Mouse (Mus musculus): ENCODE results near the gene Prpf4.

Gene Prpf4

GRCm38 (mm10) chr4:62383752-62384151, 24.8 kb upstream of the Prpf4 start:
- in situ Hi-C loops (cut with MboI; ENCODE audit: low pct_unique_long_range_greater_than_20kb in 1 of 2, low sequenced_read_pairs in 2 of 2, unreplicated experiment in 1 of 2) = no loop called here

GRCm38 (mm10) chr4:62384159-62384558, 24.4 kb upstream of the Prpf4 start:
- in situ Hi-C loops (cut with MboI; ENCODE audit: low pct_unique_long_range_greater_than_20kb in 1 of 2, low sequenced_read_pairs in 2 of 2, unreplicated experiment in 1 of 2) = no loop called here

- in situ Hi-C loops (cut with MboI; ENCODE audit: low pct_unique_long_range_greater_than_20kb in 1 of 2, low sequenced_read_pairs in 2 of 2, unreplicated experiment in 1 of 2) = no loop called here
Observed at GRCm38 (mm10) chr4:62385439-62385838, 23.2 kb upstream of the Prpf4 start.

DNA sequence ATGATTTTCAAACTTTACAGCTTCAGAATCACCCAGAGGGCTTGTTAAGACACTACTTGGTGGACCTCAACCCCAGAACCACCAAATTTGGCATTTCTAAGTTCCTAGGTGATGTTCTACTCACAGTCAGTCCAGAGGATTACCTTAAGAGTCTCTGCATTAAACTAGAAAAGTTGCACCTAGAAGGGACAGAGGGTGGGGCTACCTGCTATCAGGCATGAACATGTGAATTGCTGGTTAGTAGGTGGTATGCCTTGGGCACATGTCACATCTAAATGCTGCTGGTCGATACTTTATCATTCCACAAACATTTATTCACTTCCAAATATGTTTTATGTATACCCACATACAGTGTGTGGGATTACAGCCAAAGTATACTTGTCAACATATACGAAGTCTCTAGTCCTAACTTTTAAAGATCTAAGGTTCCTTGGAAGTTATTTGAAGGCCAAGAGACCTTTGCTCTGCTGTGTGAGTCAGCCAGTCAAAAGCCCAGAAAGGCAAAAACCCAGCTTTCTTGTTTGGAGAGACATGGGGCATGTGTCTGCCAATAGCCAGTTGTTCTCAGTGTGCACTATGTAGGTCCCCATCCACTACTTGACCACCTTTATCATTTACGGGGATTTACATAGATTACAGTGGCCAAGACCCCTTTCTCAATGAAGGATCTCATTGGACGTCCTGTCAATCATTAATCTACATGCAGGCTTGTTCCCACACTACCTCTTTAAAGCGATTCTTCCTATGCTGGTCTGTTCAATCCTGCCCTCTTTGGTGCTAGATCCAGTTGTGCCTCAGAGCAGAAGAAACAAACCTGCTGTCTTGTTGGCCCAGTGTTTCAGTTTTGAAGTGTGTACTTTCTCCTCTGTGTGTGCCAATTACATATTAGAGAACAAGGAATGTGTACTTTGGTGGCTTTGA, 18.7 kb upstream of the Prpf4 start:
- in situ Hi-C loops (cut with MboI; ENCODE audit: low pct_unique_long_range_greater_than_20kb in 1 of 2, low sequenced_read_pairs in 2 of 2, unreplicated experiment in 1 of 2) = no loop called here

- in situ Hi-C loops (cut with MboI; ENCODE audit: low pct_unique_long_range_greater_than_20kb in 1 of 2, low sequenced_read_pairs in 2 of 2, unreplicated experiment in 1 of 2) = no loop called here
Observed at GRCm38 (mm10) chr4:62391892-62392291, 16.7 kb upstream of the Prpf4 start.

- in situ Hi-C loops (cut with MboI; ENCODE audit: low pct_unique_long_range_greater_than_20kb in 1 of 2, low sequenced_read_pairs in 2 of 2, unreplicated experiment in 1 of 2) = no loop called here
Observed at GRCm38 (mm10) chr4:62393459-62393858, 15.1 kb upstream of the Prpf4 start.

GRCm38 (mm10) chr4:62395806-62396205, 12.8 kb upstream of the Prpf4 start:
- in situ Hi-C loops (cut with MboI; ENCODE audit: low pct_unique_long_range_greater_than_20kb in 1 of 2, low sequenced_read_pairs in 2 of 2, unreplicated experiment in 1 of 2) = no loop called here

- in situ Hi-C loops (cut with MboI; ENCODE audit: low pct_unique_long_range_greater_than_20kb in 1 of 2, low sequenced_read_pairs in 2 of 2, unreplicated experiment in 1 of 2) = no loop called here
Observed at GRCm38 (mm10) chr4:62397616-62398365, 10.8 kb upstream of the Prpf4 start.

GRCm38 (mm10) chr4:62398956-62399355, 9.6 kb upstream of the Prpf4 start:
- in situ Hi-C loops (cut with MboI; ENCODE audit: low pct_unique_long_range_greater_than_20kb in 1 of 2, low sequenced_read_pairs in 2 of 2, unreplicated experiment in 1 of 2) = no loop called here

DNA sequence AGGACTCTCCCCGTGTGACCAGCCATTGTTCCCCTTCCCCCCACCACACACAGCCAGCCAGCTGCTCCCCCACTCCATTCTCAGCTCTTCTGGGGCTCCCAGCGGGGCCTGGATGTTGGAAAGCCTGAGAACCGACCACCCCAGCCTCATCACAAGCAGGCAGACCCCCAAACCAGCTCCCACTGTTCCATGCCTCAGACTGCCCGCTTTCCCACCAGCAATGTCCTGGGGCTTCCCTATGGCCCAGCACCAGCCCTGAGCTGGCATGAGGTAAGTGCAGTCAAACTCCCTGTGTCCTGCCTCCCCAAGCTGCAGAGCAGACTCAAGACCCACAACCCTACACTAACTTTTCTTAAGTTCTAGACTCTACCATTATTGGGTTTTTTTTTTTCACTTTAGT, 2.5 kb upstream of the Prpf4 start:
- in situ Hi-C loops (cut with MboI; ENCODE audit: low pct_unique_long_range_greater_than_20kb in 1 of 2, low sequenced_read_pairs in 2 of 2, unreplicated experiment in 1 of 2) = no loop called here

DNA sequence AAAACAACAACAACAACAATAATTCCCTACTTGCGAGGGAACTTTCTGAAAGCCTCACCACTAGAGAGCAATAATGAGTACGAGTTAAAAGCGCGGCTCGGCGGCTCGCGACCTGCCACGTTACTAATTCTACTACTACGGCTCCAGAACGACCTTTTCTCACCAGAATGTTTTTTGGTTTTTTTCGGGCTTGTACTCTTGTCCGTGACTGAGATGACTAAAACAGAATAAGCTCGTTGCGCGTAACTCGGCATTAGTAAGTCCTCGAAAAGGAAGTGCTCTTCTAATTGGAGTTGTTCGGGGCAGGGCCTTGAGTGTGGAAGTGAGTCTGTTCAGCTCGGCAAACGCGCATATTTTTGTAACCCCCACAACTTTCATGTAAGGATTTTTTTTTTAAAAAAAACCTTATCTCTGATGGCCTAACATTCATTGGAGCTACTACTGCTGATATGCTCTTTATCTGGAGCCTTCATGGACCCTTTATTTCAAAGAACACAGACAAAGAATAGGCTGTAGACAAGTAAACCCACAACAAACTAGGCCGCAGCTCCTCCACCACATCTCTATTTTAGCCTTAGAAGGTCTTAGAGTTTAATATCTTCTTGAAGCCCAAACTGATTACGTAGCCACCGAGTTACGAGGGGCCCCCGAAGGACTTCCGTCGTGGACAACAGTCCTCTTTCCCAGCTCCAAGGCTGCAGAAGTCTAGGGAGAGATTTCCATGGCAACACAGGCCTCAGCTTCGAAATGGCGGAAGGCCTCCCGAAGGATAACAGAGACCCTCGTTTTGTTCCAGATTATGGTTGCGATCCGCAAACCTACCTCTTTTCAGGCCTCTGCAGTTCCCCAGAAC, 641 bp upstream of the Prpf4 start:
- in situ Hi-C loops (cut with MboI; ENCODE audit: low pct_unique_long_range_greater_than_20kb in 1 of 2, low sequenced_read_pairs in 2 of 2, unreplicated experiment in 1 of 2) = no loop called here

DNA sequence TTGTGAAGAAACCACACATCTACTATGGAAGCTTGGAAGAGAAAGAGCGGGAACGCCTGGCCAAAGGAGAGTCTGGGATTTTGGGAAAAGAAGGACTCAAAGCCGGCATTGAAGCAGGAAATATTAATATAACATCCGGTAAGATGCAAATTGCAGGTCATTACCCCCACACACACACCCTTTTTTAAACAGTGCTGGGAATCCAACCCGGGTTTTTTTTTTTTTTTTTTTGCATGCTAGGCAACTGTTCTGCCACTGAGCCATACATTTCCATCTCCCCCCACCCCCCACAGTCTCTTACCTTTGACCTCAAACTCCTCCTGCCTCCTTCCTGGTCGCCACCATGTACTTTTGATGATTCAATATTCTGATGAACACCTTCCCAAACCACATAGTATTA, 1.0 kb downstream of the Prpf4 start:
- in situ Hi-C loops (cut with MboI; ENCODE audit: low pct_unique_long_range_greater_than_20kb in 1 of 2, low sequenced_read_pairs in 2 of 2, unreplicated experiment in 1 of 2) = no loop called here

- in situ Hi-C loops (cut with MboI; ENCODE audit: low pct_unique_long_range_greater_than_20kb in 1 of 2, low sequenced_read_pairs in 2 of 2, unreplicated experiment in 1 of 2) = no loop called here
Observed at GRCm38 (mm10) chr4:62410325-62410724, 1.7 kb downstream of the Prpf4 start.

- in situ Hi-C loops (cut with MboI; ENCODE audit: low pct_unique_long_range_greater_than_20kb in 1 of 2, low sequenced_read_pairs in 2 of 2, unreplicated experiment in 1 of 2) = no loop called here
Observed at GRCm38 (mm10) chr4:62411606-62412005, 3.0 kb downstream of the Prpf4 start.

DNA sequence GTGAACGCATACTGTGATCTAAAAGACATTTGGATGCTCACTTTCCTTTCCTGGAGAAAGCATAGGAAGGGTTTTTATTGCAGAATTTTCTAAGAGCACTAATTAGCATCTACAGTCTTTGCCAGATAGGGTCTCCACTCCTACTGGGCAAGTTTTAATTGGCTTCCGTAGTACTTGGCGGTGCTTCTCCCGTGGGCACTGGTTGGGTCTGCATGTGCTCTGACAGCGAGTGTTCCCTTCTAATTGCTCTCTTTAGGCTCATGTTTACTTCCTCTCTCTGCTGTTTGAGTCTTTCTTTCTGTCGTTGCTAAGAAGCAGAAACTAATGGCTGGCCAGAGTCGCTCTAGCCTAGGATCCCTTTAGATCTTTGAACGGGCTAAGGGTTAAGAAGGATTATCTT, 9.9 kb downstream of the Prpf4 start:
- in situ Hi-C loops (cut with MboI; ENCODE audit: low pct_unique_long_range_greater_than_20kb in 1 of 2, low sequenced_read_pairs in 2 of 2, unreplicated experiment in 1 of 2) = no loop called here

GRCm38 (mm10) chr4:62419091-62419490, 10.5 kb downstream of the Prpf4 start:
- in situ Hi-C loops (cut with MboI; ENCODE audit: low pct_unique_long_range_greater_than_20kb in 1 of 2, low sequenced_read_pairs in 2 of 2, unreplicated experiment in 1 of 2) = no loop called here

GRCm38 (mm10) chr4:62425891-62426290, 17.3 kb downstream of the Prpf4 start:
- in situ Hi-C loops (cut with MboI; ENCODE audit: low pct_unique_long_range_greater_than_20kb in 1 of 2, low sequenced_read_pairs in 2 of 2, unreplicated experiment in 1 of 2) = no loop called here

DNA sequence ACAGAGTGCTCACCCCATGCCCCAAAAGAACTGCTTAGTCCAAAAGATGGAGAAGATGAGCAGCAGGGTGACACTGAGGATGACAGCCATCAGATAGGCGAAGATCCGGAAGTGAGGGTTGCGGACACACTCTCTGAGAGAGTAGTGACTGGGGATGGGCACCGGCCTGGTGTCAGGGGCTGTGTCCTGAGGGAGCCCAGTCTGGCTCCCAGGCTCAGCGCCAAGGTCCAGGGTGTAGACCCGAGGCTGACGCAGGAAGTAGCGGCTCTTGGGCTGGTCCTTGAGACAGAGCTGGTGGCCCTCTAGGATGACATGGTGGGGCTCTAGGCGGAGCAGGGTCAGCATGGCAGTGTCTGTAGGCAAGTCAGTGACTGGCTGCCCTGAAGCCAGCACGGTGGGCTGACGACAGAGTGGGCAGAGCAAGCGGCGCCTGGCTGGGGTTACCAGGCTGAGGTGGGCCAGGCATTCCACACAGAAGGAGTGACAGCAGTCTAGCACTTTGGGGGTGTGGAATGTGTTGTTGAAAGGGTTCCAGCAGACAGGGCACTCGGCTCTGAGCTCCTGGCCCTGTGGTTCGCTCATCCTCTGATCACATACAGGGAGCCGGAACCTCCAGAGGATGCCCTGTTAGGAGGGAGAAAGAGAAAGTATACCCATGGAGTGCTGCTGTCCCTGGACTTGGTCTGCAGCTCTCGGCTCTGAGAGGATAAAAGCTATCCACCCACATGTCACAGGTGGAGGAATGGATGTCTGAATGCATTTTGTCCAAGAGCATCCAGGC, 19.6 kb downstream of the Prpf4 start:
- in situ Hi-C loops (cut with MboI; ENCODE audit: low pct_unique_long_range_greater_than_20kb in 1 of 2, low sequenced_read_pairs in 2 of 2, unreplicated experiment in 1 of 2) = no loop called here

All from mouse embryonic stem cell (cell line).